15 mouse cellular contexts compared by ENCODE assay signal in genomic region chrX:77568013-77568412, GRCm38 (mm10).
"Had no signal": no experiment of that assay in that cellular context is flagged by ENCODE, and none has a peak within 500 bp of the region (broad histone marks: within the 10 kb centered on the region; RNA-seq: fewer than 3 reads in every experiment).

No protein-coding gene starts in this region.

- DNase-seq: lung, adult 2 months; lung, postnatal 14 days; lung, postnatal 36 days; right cerebral cortex, postnatal 14 days; thymus, adult 2 months; thymus, postnatal 25 days; thymus, postnatal 4 days had no signal

- H3K4me1 ChIP-seq: lung, embryonic 15.5 days; midbrain, embryonic 13.5 days; midbrain, embryonic 15.5 days; neural tube, embryonic 12.5 days; stomach, embryonic 15.5 days had no signal

- H3K27ac ChIP-seq: lung, embryonic 15.5 days; macrophage; midbrain, embryonic 13.5 days; midbrain, embryonic 15.5 days; neural tube, embryonic 12.5 days; stomach, embryonic 15.5 days; stomach, postnatal 0 days had no signal

- H3K4me3 ChIP-seq: lung, embryonic 15.5 days; megakaryocyte, embryonic 14.5 days; midbrain, embryonic 13.5 days; midbrain, embryonic 15.5 days; neural tube, embryonic 12.5 days; stomach, embryonic 15.5 days had no signal

- H3K36me3 ChIP-seq: lung, embryonic 15.5 days; midbrain, embryonic 13.5 days; midbrain, embryonic 15.5 days; neural tube, embryonic 12.5 days; stomach, embryonic 15.5 days had no signal

- H3K9ac ChIP-seq: lung, embryonic 15.5 days; midbrain, embryonic 13.5 days; midbrain, embryonic 15.5 days; neural tube, embryonic 12.5 days; stomach, embryonic 15.5 days had no signal

- H3K9me3 ChIP-seq: lung, embryonic 15.5 days; megakaryocyte, embryonic 14.5 days; midbrain, embryonic 13.5 days; midbrain, embryonic 15.5 days; neural tube, embryonic 12.5 days; stomach, embryonic 15.5 days had no signal

- H3K27me3 ChIP-seq: lung, embryonic 15.5 days; midbrain, embryonic 13.5 days; midbrain, embryonic 15.5 days; neural tube, embryonic 12.5 days; stomach, embryonic 15.5 days had no signal
